Mouse (Mus musculus) heart, adult 2 months (tissue): ENCODE measurements around the gene Dock1.

ENCODE experiments used
- CTCF ChIP-seq: fragments of 200-600 bp; IDR thresholded peaks from 2 replicates; pipeline ENCODE4 v1.8.1; 2022; ENCODE audit warnings: antibody characterized with exemption, mild to moderate bottlenecking, moderate library complexity
- EP300 ChIP-seq: fragments of 200-500 bp; IDR thresholded peaks from 2 replicates; pipeline ENCODE4 v1.6.1; 2011; ENCODE audit warnings: low read depth, low read length, control low read depth; ENCODE audit not compliant: insufficient read depth

- TF ChIP-seq CTCF (no peak), EP300 (no peak)
Observed at GRCm38 (mm10) chr7:135157571-135157970, 487.1 kb downstream of the Dock1 start.
